Mouse (Mus musculus) left cerebral cortex, postnatal 10 days (tissue): ENCODE results near the gene Olfr1254. TPM values are rescaled to one million over a fixed set of nuclear protein-coding genes. Genes with fewer than 3 reads are reported as not detected.

Experiments
- DNase-seq, 2 experiments: peaks; one replicate each; pipeline ENCODE4 v3.0.0; 2021 to 2022; ENCODE audit warnings: low spot score in 2 of 2, mixed read lengths in 1 of 2; ENCODE audit errors: extremely low spot score in 1 of 2
- intact Hi-C: fragments of 180-260 bp; cut with DNase I; formaldehyde crosslinking; loops from one replicate; pipeline ENCODE4 v1.15.1; 2025
- total RNA-seq, 2 experiments: library from RNA; stranded (reverse); gene quantifications; 2 replicates each; pipeline ENCODE4 v1.2.3; 2021

Gene Olfr1254
- not detected for total RNA-seq

GRCm38 (mm10) chr2:89793519-89793918 is at the start of gene Olfr1254:
TSS of gene Olfr1254 (minus strand) at chr2:89793619.
- DNase-seq: no peak
- intact Hi-C loops: no loop called here

GRCm38 (mm10) chr2:89841455-89841854 is 48.0 kb upstream of the Olfr1254 start, which contains the start of gene Olfr1256:
TSS of gene Olfr1256 (minus strand) at chr2:89841555.
- no peak for DNase-seq
- intact Hi-C loops: no loop called here

GRCm38 (mm10) chr2:89820216-89820615 is 26.8 kb upstream of the Olfr1254 start:
- intact Hi-C loops: no loop called here
- no peak for DNase-seq

GRCm38 (mm10) chr2:89811751-89812150 is 18.3 kb upstream of the Olfr1254 start, which contains the start of gene Olfr1255:
TSS of gene Olfr1255 (plus strand) at chr2:89812051.
- no peak for DNase-seq
- intact Hi-C loops: no loop called here

GRCm38 (mm10) chr2:89810751-89811150 is 17.3 kb upstream of the Olfr1254 start:
- DNase-seq: no peak
- intact Hi-C loops: no loop called here

- intact Hi-C loops: no loop called here
- DNase-seq: no peak
Measured at GRCm38 (mm10) chr2:89799583-89799982, 6.2 kb upstream of the Olfr1254 start.

GRCm38 (mm10) chr2:89756990-89757389 is 36.4 kb downstream of the Olfr1254 start, which contains the start of gene Olfr1253:
TSS of gene Olfr1253 (minus strand) at chr2:89757090.
- intact Hi-C loops: no loop called here
- DNase-seq: no peak

Other genes with a start within 250 kb of the Olfr1254 start
- not detected for gene Olfr1245, start 215.2 kb downstream of the Olfr1254 start, total RNA-seq
- not detected for gene Olfr1246, start 200.5 kb downstream of the Olfr1254 start, total RNA-seq
- gene Olfr1247, start 179.5 kb downstream of the Olfr1254 start, total RNA-seq: under 1 TPM; 0.16 to 0.17 TPM
- not detected for gene Olfr1248, start 175.4 kb downstream of the Olfr1254 start, total RNA-seq
- gene Olfr1249, start 158.6 kb downstream of the Olfr1254 start, total RNA-seq: not detected
- gene Olfr1250, start 132.2 kb downstream of the Olfr1254 start, total RNA-seq: under 1 TPM; 0.06 to 0.10 TPM
- not detected for gene Olfr1251, start 121.7 kb downstream of the Olfr1254 start, total RNA-seq
- gene Olfr1252, start 68.6 kb downstream of the Olfr1254 start, total RNA-seq: not detected
- gene Olfr1253, start 36.5 kb downstream of the Olfr1254 start, total RNA-seq: not detected
- gene Olfr1255, start 18.4 kb upstream of the Olfr1254 start, total RNA-seq: not detected
- under 1 TPM in 1 of 2 experiments, not detected in 1; 0.06 TPM for gene Olfr1256, start 47.9 kb upstream of the Olfr1254 start, total RNA-seq
- gene Olfr48, start 54.6 kb upstream of the Olfr1254 start, total RNA-seq: not detected
- not detected for gene Olfr1257, start 84.8 kb upstream of the Olfr1254 start, total RNA-seq
- gene Olfr1258, start 133.7 kb upstream of the Olfr1254 start, total RNA-seq: not detected
- gene Olfr1259, start 155.0 kb upstream of the Olfr1254 start, total RNA-seq: not detected
- gene Olfr1260, start 180.7 kb upstream of the Olfr1254 start, total RNA-seq: not detected
- gene Olfr1261, start 197.6 kb upstream of the Olfr1254 start, total RNA-seq: not detected
- not detected for gene Olfr1262, start 206.5 kb upstream of the Olfr1254 start, total RNA-seq
- gene Olfr1263, start 218.5 kb upstream of the Olfr1254 start, total RNA-seq: not detected
- not detected for gene Olfr1264, start 232.0 kb upstream of the Olfr1254 start, total RNA-seq
- gene Olfr1265, start 241.7 kb upstream of the Olfr1254 start, total RNA-seq: under 1 TPM in 1 of 2 experiments, not detected in 1; 0.08 TPM